Mouse (Mus musculus) forebrain, embryonic 15.5 days (tissue): Measurements from ENCODE around the gene Malsu1. TPM values are rescaled to one million over a fixed set of nuclear protein-coding genes. Genes with fewer than 3 reads are reported as not detected.

Experiments used
- ATAC-seq: fragments of 200-750 bp; cut with Nextera tagmentation; replicated peaks from 2 replicates; pipeline ENCODE4 v1.8.0; 2017; ENCODE audit warnings: mild to moderate bottlenecking, moderate TSS enrichment, moderate library complexity
- H3K27ac ChIP-seq: fragments of 300-500 bp; sonication (generic); replicated peaks from 2 replicates; pipeline ENCODE4 v1.5.1; 2015; ENCODE audit warnings: mild to moderate bottlenecking, inconsistent platforms
- H3K27me3 ChIP-seq: fragments of 300-500 bp; sonication (generic); 2 replicates; pipeline ENCODE4 v1.6.1; 2015; ENCODE audit warnings: inconsistent platforms
- H3K36me3 ChIP-seq: fragments of 300-500 bp; sonication (generic); 2 replicates; pipeline ENCODE4 v1.6.1; 2015; ENCODE audit warnings: mild to moderate bottlenecking, inconsistent platforms
- H3K4me1 ChIP-seq: fragments of 300-500 bp; sonication (generic); 2 replicates; pipeline ENCODE4 v1.6.1; 2015; ENCODE audit warnings: inconsistent platforms
- H3K4me2 ChIP-seq: fragments of 300-500 bp; sonication (generic); replicated peaks from 2 replicates; pipeline ENCODE4 v1.6.1; 2015; ENCODE audit warnings: mild to moderate bottlenecking, inconsistent platforms
- H3K4me3 ChIP-seq: fragments of 300-500 bp; sonication (generic); 2 replicates; pipeline ENCODE4 v1.5.1; 2015; ENCODE audit warnings: mild to moderate bottlenecking, inconsistent platforms
- H3K9ac ChIP-seq: fragments of 300-500 bp; sonication (generic); replicated peaks from 2 replicates; pipeline ENCODE4 v1.6.1; 2015; ENCODE audit warnings: mild to moderate bottlenecking, inconsistent platforms
- H3K9me3 ChIP-seq: fragments of 300-500 bp; sonication (generic); 2 replicates; pipeline ENCODE4 v1.6.1; 2016; ENCODE audit warnings: inconsistent platforms
- WGBS: fragments of 180-500 bp; shearing (Covaris S2); methylation state at CpG from one replicate; pipeline ENCODE4 v1.1.7; 2015; ENCODE audit warnings: mixed read lengths; 5-methylcytosine and 5-hydroxymethylcytosine counted together
- polyA plus RNA-seq: library from polyadenylated mRNA; unstranded; fragments of >200 nt; fragmentation: Nextera tagmentation; extraction: Ambion mirVana; gene quantifications from 2 replicates; pipeline ENCODE4 v1.2.1, GENCODE M21; 2015

Malsu1 gene
- polyA plus RNA-seq, 1 experiment from 2014 or later = 69.2 TPM

GRCm38 (mm10) chr6:49083008-49083407, 9.4 kb downstream of the Malsu1 start:
- no peak overlapping the region for H3K4me2 ChIP-seq
- ATAC-seq = no peak

GRCm38 (mm10) chr6:49094968-49095367, 21.4 kb downstream of the Malsu1 start:
- Histone ChIP-seq H3K27ac (no peak overlapping the region), H3K27me3 (no peaks in the 10 kb centered on the region), H3K4me3 (no peak overlapping the region), H3K36me3 (peaks cover 42% of the 10 kb centered on the region), H3K9me3 (no peaks in the 10 kb centered on the region), H3K9ac (no peak overlapping the region), H3K4me2 (no peak overlapping the region), H3K4me1 (peaks cover 19% of the 10 kb centered on the region)
- ATAC-seq = no peak
- WGBS = 88% methylated on average over 10 of the region's 10 CpGs

More at GRCm38 (mm10) chr6:49083008-49083407, 9.4 kb downstream of the Malsu1 start:
- no peaks in the 10 kb centered on the region for H3K27me3 ChIP-seq
- H3K27ac ChIP-seq = no peak overlapping the region
- H3K4me3 ChIP-seq = no peak overlapping the region
- H3K4me1 ChIP-seq = no peaks in the 10 kb centered on the region
- H3K36me3 ChIP-seq = peaks cover 39% of the 10 kb centered on the region
- no peaks in the 10 kb centered on the region for H3K9me3 ChIP-seq
- 92% methylated on average over 4 of the region's 4 CpGs for WGBS
- H3K9ac ChIP-seq = no peak overlapping the region

- Histone ChIP-seq H3K4me3 (no peak overlapping the region), H3K27me3 (no peaks in the 10 kb centered on the region), H3K27ac (peak overlapping the region; percentile 26; the same call in 1 of the 2 replicates), H3K9me3 (no peaks in the 10 kb centered on the region), H3K36me3 (peaks cover 29% of the 10 kb centered on the region), H3K4me2 (no peak overlapping the region), H3K4me1 (peaks cover 19% of the 10 kb centered on the region), H3K9ac (no peak overlapping the region)
- no peak for ATAC-seq
- 76% methylated on average over 7 of the region's 7 CpGs for WGBS
Measured at GRCm38 (mm10) chr6:49096421-49096820, 22.8 kb downstream of the Malsu1 start.

- no peaks in the 10 kb centered on the region for H3K9me3 ChIP-seq
- peaks cover 19% of the 10 kb centered on the region for H3K4me1 ChIP-seq
- H3K9ac ChIP-seq = 0 out of 2 replicates have a peak overlapping the region, but pooled peaks have one; percentile 3
- H3K27ac ChIP-seq = peak overlapping the region; percentile 26; the same call in 1 of the 2 replicates
- no peak overlapping the region for H3K4me3 ChIP-seq
- H3K4me2 ChIP-seq = no peak overlapping the region
- peaks cover 24% of the 10 kb centered on the region for H3K36me3 ChIP-seq
- H3K27me3 ChIP-seq = no peaks in the 10 kb centered on the region
- peak; percentile 68 for ATAC-seq
- 25% methylated on average over 13 of the region's 13 CpGs for WGBS
Measured at GRCm38 (mm10) chr6:49096933-49097461, 23.4 kb downstream of the Malsu1 start.

GRCm38 (mm10) chr6:49097596-49098110, 24.1 kb downstream of the Malsu1 start:
- H3K4me2 ChIP-seq = no peak overlapping the region
- peaks cover 19% of the 10 kb centered on the region for H3K4me1 ChIP-seq
- H3K27ac ChIP-seq = no peak overlapping the region
- WGBS = 45% methylated on average over 5 of the region's 5 CpGs
- 0 out of 2 replicates have a peak overlapping the region, but pooled peaks have one; percentile 3 for H3K9ac ChIP-seq
- ATAC-seq = 0 out of 2 replicates have a peak, but pooled peaks have one; percentile 12
- no peaks in the 10 kb centered on the region for H3K9me3 ChIP-seq
- no peaks in the 10 kb centered on the region for H3K27me3 ChIP-seq
- H3K36me3 ChIP-seq = peaks cover 19% of the 10 kb centered on the region
- H3K4me3 ChIP-seq = no peak overlapping the region

- no peak for ATAC-seq
- WGBS = 88% methylated on average over 1 of the region's 1 CpGs
- H3K9me3 ChIP-seq = no peaks in the 10 kb centered on the region
Measured at GRCm38 (mm10) chr6:49099086-49099485, 25.5 kb downstream of the Malsu1 start.

GRCm38 (mm10) chr6:49106746-49107500, 33.3 kb downstream of the Malsu1 start:
- Histone ChIP-seq H3K4me1 (no peaks in the 10 kb centered on the region), H3K9ac (no peak overlapping the region), H3K4me3 (no peak overlapping the region), H3K9me3 (no peaks in the 10 kb centered on the region), H3K4me2 (no peak overlapping the region), H3K36me3 (peaks cover 32% of the 10 kb centered on the region; the same call in 1 of the 2 replicates), H3K27me3 (no peaks in the 10 kb centered on the region), H3K27ac (no peak overlapping the region)
- WGBS = 86% methylated on average over 15 of the region's 15 CpGs
- no peak for ATAC-seq

More at GRCm38 (mm10) chr6:49099086-49099485, 25.5 kb downstream of the Malsu1 start:
- H3K36me3 ChIP-seq = peaks cover 9% of the 10 kb centered on the region
- H3K4me3 ChIP-seq = no peak overlapping the region
- H3K27me3 ChIP-seq = no peaks in the 10 kb centered on the region
- H3K27ac ChIP-seq = no peak overlapping the region
- H3K9ac ChIP-seq = no peak overlapping the region
- no peak overlapping the region for H3K4me2 ChIP-seq
- H3K4me1 ChIP-seq = peaks cover 19% of the 10 kb centered on the region

GRCm38 (mm10) chr6:49109196-49109595, 35.6 kb downstream of the Malsu1 start:
- Histone ChIP-seq H3K36me3 (peaks cover 30% of the 10 kb centered on the region; the same call in 1 of the 2 replicates), H3K9ac (no peak overlapping the region), H3K4me1 (no peaks in the 10 kb centered on the region), H3K4me2 (no peak overlapping the region), H3K27ac (no peak overlapping the region), H3K9me3 (no peaks in the 10 kb centered on the region), H3K27me3 (no peaks in the 10 kb centered on the region), H3K4me3 (no peak overlapping the region)
- 89% methylated on average over 2 of the region's 2 CpGs for WGBS
- ATAC-seq = no peak

- WGBS = 97% methylated on average over 7 of the region's 7 CpGs
Measured at GRCm38 (mm10) chr6:49113895-49114294, 40.3 kb downstream of the Malsu1 start.

GRCm38 (mm10) chr6:49114457-49114856, 40.9 kb downstream of the Malsu1 start:
- Histone ChIP-seq H3K27me3 (no peaks in the 10 kb centered on the region), H3K4me2 (no peak overlapping the region), H3K4me1 (peaks cover 4% of the 10 kb centered on the region; the same call in 1 of the 2 replicates), H3K4me3 (no peak overlapping the region), H3K9me3 (no peaks in the 10 kb centered on the region), H3K36me3 (peaks cover 12% of the 10 kb centered on the region; the same call in 1 of the 2 replicates), H3K27ac (no peak overlapping the region), H3K9ac (no peak overlapping the region)
- WGBS = 96% methylated on average over 6 of the region's 6 CpGs
- no peak for ATAC-seq

More at GRCm38 (mm10) chr6:49113895-49114294, 40.3 kb downstream of the Malsu1 start:
- Histone ChIP-seq H3K4me2 (no peak overlapping the region), H3K9ac (no peak overlapping the region), H3K27ac (no peak overlapping the region), H3K4me3 (no peak overlapping the region), H3K9me3 (no peaks in the 10 kb centered on the region), H3K27me3 (no peaks in the 10 kb centered on the region), H3K36me3 (peaks cover 12% of the 10 kb centered on the region; the same call in 1 of the 2 replicates), H3K4me1 (0 out of 2 replicates have a peak, but pooled peaks cover 3% of the 10 kb centered on the region)
- no peak for ATAC-seq

GRCm38 (mm10) chr6:49115550-49115949, 42.0 kb downstream of the Malsu1 start:
- no peak for ATAC-seq
- H3K27ac ChIP-seq = no peak overlapping the region
- no peak overlapping the region for H3K4me2 ChIP-seq
- peaks cover 12% of the 10 kb centered on the region; the same call in 1 of the 2 replicates for H3K36me3 ChIP-seq
- no peaks in the 10 kb centered on the region for H3K27me3 ChIP-seq
- no peak overlapping the region for H3K4me3 ChIP-seq
- H3K9ac ChIP-seq = no peak overlapping the region
- H3K4me1 ChIP-seq = peaks cover 10% of the 10 kb centered on the region
- H3K9me3 ChIP-seq = no peaks in the 10 kb centered on the region
- 91% methylated on average over 5 of the region's 5 CpGs for WGBS

GRCm38 (mm10) chr6:49116241-49116640, 42.6 kb downstream of the Malsu1 start:
- 90% methylated on average over 8 of the region's 8 CpGs for whole genome bisulfite sequencing
- Histone ChIP-seq H3K9me3 (no peaks in the 10 kb centered on the region), H3K36me3 (peaks cover 12% of the 10 kb centered on the region; the same call in 1 of the 2 replicates), H3K27ac (no peak overlapping the region), H3K4me3 (no peak overlapping the region), H3K4me2 (no peak overlapping the region), H3K9ac (no peak overlapping the region), H3K4me1 (peaks cover 10% of the 10 kb centered on the region), H3K27me3 (no peaks in the 10 kb centered on the region)
- no peak for ATAC-seq
